Mouse (Mus musculus) cerebellum, postnatal 14 days (tissue): ENCODE results near the gene Lrrc45.
A peak's percentile ranks its signal among the peaks of the same experiment; 100 is the strongest.

Experiments used
- DNase-seq, 2 experiments: peaks; one replicate each; pipeline ENCODE4 v3.0.0; 2021; ENCODE audit warnings: mixed read lengths in 2 of 2

The Lrrc45 gene

DNA sequence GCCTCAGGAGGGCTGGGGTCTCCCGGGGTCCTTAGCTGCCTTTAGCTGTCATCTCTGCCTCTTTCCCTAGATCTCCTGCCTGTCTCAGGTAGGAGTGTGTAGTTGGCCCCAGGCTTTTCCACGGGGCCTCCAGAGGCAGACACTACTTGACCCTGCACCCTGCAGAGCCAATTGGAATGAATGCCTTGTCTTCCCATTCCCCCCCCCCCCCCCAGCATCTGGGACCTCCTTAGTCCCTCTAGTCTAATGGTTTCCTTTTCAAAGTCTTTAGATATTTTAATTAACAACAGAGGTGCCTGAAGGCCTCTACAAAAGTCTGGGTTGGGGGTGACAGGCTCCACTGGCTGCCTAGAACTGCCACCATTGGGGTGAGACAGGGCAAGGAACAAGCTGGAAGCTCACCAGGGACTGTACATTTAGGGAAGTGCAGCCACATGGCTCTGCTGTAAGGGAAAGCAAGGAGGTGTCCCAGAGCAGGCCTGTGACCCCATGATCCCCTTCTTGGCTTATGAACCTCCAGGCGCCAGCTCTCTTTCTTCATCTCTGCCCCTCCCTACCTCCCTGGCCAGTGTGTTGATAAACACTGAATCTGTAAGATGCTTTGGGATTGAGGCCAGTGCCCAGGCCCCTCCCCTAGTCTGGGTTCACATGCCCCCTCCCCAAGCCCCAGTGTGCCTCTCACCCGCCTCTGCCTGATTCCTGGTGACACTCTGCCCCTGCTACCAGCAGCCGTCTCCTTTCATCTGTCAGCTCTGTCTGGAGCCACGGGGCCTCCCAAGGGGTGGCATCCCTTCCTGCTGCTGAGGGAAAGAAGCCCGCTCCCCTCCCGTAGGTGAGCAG is 9.0 kb upstream of the Lrrc45 start:
- DNase-seq: no peak

DNA sequence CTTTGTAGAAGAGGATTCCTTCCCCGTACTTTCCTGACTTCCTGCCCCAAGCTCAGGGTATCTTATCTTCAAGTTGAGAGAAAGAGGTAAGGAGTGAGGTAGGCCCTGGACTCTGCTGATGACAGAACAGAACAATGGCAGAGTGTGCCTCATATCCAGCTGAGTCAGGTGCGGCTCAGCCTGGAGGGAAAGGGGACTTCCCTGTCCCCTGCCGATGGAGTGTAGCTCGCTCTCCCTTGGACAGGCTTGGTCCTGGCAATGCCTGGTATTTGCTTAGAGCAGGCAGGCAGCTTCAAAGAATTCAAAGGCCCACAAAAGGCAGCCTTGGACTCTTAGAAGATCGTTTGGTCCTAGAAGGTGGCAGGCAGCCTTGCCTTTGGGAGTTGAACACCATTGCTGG is 7.6 kb upstream of the Lrrc45 start:
- no peak for DNase-seq

DNA sequence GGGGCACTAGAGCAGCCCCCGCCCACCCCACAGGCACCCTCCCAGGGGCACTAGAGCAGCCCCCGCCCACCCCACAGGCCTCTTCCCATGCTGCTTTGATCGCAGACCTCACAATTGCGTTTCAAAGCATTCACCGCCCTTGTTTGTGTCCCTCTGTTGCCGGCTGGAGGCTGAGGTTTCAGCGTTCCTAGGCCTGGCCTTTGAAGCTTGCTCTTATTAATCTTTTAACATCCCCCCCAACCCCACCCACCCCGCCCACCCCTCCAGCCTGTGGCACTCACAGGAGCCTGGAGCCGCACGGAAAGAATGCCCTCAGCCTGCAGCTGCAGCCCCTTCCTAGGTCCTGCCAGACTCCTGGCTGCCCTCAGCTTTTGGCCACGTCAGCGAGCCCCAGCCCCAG is 6.5 kb upstream of the Lrrc45 start:
- no peak for DNase-seq

DNA sequence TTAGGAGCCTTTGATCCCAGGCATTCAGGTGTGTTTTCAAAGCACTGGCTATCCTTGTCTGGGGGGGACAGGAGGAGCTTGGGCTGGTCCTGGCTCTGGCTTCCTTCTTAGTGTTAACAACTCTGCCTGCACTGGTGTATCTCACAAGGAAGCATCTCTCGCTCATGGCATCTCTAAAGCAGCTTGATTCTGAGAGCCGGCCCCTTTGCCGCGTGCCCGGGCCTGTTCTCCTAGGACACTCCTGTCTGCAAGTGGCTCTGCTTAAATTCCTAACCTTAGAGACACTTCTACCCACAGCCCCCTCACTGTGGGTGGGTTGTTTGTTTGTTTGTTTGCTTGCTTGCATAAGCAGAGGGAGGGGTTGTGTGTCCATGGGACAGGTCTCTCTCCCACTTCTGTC is 5.8 kb upstream of the Lrrc45 start:
- no peak for DNase-seq

DNA sequence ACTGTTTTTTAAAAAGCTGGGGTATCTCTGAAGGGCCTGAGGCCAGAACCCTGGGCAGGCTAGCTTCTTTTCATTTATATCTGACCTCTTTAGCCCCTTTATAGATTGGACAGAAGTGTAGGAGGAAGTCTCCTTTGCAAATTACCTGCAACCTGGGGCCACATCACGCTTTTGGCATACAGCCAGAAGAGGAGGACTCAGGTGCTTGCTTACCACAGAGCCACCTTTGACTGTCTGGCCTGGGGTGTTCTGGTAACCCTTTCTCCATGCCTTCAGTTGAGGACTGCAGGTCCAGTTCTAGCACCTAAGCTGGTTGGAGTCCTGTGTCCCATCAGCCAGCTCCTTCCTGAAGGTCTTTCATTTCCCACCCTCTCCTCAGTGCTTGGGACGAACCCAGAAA is 4.2 kb upstream of the Lrrc45 start:
- DNase-seq: no peak

DNA sequence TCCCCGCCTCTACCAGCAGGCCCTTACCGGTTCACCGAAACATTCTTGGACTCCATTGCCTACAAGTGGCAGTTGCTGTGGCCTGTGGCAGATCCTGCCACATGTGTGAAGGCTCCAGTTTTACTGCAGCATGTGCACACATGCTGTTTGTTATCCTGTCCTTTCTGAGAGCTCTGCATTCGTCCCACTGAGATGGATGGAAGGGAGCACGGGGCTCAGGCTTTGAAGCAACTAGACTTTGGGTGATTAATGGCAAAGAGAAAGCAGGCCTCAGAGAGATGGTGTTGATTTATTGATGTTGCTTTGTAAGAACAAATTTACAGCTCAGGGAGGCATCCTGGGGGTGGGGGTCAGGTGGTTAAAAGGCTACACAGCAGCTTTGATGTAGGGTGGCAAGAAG is 3.1 kb upstream of the Lrrc45 start:
- DNase-seq: no peak

DNA sequence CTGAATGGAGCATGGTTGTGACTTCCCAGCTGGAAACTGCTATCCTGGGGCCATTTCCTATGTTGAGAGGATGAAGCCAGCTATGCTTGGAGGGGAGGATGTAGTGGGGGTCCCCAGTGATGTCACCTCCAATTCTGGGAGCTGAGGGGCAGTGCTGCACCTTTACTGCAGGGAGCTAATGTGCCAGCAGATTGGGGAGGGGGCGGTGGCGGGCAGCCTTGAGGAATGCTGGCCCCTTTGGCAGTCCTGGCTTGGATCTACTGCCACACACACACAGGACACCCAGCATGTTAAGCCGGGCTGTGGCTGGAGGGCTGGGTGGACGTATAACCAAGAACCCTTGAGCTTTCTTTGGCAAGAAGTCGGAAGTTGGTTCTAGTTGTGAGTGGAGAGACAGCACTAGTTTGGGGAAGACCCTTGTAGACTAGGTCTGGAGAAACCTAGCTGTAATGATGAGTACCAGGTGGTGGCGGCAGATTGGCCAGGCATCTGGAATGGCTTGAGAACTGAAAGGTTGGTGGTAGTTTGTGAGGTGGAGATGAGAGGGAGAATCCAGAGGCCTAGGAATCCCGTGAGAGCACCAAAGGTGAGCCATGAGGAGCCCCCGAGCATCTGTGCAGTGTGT is 1.6 kb upstream of the Lrrc45 start:
- DNase-seq: no peak

DNA sequence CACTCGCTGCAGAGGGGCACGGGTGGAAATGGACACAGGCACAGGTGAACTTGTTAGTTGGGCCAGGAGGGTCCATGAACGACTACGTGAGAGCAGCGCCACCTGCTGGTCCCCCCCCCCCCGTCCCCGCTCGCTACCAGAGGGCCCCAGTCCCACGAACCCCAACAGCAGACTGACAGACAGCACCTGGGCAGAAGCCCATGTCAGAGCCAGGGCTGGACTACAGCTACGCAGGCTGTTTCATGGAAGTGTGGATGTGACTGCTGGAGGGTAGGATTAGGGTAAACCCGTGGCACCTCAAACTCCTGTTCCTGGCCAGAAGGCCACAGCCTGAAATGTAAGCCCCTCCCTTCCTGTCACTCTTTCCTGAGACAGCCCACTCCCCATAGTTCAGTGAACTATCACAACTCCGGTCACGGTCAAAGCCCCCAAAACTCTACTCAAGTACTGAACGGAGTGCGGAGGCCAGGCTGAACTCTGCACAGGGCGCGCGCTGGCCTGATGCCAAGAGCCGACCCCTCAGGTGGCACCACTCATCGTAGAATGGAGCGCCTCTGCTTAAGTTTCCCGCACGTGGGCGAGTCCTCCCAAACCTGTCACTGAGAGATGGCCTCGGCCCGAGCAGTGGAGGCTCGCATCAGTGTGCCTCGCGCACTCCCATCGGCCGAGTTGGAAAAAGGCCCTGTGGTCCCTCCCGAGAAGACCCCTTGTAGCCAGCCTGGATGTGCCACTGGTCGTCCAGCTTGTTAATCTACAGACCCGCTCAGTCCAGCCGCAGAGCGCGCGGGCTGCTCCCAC is 755 bp upstream of the Lrrc45 start:
- peak; percentile 68 to 74 for DNase-seq

DNA sequence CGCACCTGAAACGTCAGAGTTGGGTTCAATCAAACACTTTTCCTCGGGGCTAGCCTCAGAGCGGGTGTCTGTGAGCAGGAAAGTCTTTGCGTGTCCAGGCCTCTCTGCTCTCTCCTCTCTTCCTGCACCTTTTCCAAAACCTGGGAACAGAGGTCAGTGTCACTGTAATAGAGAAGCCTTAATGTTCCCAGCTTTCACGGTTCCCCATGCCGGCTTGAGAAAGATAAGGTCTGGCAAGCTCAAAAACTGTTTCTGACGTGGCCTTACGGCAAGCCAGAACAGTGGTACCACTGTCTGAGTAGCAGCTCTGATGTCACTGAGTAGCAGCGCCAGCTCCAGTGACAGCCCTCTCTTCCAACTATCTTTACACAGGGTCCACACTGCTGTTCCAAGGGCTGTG is 821 bp downstream of the Lrrc45 start:
- no peak for DNase-seq

DNA sequence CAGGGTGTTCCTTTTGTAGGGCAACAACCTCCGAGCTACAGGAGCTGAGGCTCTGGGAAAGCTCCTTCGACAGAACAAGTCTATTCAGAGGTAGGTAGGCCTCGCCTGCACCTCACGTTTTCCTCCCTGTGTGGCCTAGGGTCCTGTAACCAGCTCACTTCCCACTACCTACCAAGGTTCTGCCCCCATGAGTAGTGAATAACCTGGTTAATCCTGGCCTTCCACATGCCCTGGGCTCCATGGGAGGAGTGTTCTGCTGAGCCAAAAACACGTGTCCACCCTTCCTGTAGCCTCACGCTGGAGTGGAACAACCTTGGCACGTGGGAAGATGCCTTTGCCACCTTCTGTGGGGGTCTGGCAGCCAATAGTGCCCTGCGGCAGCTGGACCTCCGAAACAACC is 1.4 kb downstream of the Lrrc45 start:
- no peak for DNase-seq

DNA sequence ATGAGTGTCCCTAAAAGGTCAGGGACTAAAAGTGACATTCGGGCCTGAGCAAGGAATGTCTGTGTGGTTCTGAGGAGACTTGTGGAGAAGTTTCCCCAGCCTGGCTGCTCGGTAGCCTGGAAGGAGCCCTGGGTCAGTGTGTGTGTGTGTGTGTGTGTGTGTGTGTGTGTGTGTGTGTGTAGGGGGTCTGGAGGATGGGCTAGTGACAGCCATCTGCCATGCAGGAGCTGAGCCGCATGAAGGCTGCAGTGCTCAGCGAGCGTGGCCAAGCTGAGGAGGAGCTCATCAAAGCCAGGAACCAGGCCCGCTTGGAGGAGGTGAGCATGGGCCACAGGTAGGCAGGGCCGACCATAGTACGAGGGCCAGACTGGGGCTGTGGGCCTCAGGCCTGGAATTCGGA is 5.5 kb downstream of the Lrrc45 start:
- DNase-seq: peak in 1 of 2 experiments; percentile 57

DNA sequence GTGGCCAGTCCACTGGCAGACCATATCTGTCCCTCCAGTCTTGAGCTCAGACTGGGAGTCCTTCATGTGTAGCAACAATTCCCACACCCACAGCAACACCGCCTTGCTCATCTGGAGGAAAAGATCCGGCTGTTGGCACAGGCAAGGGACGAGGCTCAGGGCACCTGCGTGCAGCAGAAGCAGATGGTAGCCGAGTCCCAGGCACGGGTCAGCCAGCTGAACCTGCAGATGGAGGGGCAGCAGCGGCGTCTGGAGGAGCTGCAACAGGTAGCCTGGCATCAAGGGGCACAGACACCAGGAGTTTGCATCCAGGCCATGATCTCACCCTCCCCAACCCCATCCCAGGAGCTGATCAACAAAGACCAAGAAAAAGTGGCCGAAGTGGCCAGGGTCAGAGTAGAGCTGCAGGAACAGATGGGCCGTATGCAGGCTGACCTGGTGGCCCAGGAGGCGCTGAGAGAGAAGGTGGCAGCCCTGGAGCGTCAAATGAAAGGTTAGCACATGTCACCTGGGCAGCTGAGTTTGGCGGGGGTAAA is 6.2 kb downstream of the Lrrc45 start:
- DNase-seq: peak in 1 of 2 experiments; percentile 42

DNA sequence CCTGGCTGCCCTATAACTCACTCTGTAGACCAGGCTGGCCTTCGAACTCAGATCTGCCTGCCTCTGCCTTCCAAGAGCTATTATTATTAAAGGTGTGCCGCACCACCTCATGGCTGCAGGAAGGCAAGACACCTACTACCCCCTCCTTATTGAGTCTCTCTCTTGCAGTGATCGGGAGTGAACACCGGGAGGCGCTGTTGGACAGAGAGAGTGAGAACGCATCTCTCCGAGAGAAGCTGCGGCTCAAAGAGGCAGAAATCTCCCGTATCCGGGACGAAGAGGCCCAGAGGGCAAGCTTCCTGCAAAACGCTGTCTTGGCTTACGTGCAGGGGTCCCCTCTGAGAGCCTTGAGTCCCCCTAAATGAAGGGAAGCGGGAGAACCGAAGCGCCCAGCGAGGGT is 6.7 kb downstream of the Lrrc45 start:
- DNase-seq: peak; percentile 94 to 99

DNA sequence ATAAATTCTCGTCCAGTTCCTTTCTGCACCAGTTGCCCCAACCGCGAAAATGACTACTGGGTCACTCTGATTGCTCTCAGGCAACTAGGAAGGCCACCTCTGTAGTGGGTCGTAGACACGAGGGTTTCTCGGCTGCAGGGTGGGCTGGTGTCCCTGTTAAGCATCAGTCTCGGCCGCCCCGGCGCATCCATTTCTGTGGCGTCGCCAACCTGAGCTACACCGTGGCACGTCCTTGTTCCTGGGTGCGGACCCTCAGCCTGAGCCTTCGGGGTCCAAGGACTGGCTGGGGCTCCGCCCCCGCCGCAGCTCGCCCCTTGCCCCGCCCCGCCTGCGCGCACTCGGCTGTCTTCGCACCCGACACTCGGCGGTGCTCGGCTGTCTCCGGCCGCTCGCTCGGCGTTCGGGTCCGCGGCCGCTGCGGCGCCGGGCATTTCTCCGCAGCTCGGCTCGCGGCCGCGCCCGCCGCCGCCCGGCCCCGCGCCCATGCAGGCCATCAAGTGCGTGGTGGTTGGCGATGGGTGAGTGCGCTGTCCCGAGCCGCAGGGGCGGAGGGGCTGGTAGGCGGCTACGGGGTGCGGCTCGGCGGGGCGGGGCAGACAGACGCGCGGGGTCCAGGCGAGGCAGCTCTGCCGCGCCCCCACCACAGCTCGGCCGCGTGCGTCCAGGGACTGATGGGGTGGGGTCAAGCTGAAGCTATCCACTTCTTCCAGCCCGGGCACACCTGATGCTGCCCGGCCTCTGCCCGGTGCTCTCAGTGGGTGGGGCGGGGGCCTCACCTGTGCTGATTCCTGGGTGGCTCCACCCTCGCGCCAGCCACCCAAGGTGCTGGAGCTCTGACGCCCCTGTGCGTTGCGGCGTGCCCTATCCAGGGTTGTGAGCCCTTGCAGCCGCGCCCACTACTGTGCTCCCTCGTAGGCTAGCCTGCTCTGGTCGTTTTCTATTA is 7.7 kb downstream of the Lrrc45 start, which contains the start of gene Rac3:
Gene Rac3 (plus strand): TSS at position 347 of the 943 bp plus-strand sequence.
- peak; percentile 88 to 91 for DNase-seq

DNA sequence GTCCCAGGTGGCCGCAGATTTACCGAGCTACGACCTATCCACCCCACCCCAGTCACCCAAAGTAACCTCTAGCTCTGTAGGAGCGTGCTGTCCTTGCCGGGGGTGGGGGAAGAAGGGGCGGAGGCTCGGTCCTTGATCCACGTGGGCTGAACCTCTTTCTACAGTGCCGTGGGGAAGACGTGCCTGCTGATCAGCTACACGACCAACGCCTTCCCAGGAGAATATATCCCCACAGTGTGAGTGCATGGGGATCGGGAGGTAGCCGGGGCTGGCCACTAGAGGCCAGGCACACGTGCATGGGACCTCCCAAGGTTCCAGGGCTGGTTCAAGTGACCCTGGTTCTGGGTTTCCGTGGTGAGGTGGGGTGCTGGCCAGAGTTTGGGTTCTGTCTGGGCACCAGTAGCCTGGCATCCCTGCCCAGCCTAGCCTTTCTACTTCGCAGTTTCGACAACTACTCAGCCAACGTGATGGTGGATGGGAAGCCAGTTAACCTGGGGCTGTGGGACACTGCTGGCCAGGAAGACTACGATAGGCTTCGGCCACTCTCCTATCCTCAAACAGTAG is 8.4 kb downstream of the Lrrc45 start:
- no peak for DNase-seq

DNA sequence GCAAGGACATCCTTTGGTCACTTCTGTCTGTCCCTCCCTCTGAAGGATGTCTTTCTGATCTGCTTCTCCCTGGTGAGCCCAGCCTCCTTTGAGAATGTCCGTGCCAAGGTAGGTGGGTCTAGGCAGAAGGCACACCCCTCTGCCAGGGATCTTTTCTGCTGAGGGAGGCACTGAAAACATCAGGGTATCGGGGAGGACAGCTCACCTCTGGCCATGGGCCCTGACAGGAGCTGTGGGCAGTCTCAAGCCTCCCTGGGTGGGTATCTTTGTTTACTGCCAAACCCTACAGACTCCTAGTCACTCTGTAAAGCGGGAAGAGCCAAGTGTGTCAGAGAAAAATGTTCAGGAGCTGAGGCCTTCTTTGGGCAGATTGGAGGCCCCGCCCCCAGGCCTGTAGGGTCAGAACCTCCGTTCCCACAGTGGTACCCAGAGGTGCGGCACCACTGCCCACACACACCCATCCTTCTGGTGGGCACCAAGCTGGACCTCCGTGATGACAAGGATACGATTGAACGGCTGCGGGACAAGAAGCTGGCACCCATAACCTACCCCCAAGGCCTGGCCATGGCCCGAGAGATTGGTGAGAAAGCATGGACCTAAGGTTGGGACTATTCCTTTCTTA is 9.1 kb downstream of the Lrrc45 start:
- no peak for DNase-seq

DNA sequence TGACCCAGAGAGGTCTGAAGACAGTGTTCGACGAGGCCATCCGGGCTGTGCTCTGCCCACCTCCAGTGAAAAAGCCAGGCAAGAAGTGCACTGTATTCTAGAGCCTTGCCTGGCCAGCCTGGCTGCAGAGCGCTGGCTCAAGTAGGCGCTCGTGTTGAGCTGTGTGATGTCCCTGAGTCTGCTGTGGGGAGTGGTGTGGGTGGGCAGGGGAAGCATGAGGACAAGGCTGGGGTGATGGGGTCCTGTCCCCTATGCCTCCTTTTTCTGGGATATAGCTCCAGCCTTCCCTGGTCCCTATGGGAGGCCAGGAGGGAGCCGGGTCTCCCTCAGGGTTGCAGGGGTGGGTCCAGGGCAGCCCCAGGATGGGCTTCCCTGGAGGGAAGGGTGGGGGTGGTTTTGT is 9.8 kb downstream of the Lrrc45 start:
- no peak for DNase-seq

DNA sequence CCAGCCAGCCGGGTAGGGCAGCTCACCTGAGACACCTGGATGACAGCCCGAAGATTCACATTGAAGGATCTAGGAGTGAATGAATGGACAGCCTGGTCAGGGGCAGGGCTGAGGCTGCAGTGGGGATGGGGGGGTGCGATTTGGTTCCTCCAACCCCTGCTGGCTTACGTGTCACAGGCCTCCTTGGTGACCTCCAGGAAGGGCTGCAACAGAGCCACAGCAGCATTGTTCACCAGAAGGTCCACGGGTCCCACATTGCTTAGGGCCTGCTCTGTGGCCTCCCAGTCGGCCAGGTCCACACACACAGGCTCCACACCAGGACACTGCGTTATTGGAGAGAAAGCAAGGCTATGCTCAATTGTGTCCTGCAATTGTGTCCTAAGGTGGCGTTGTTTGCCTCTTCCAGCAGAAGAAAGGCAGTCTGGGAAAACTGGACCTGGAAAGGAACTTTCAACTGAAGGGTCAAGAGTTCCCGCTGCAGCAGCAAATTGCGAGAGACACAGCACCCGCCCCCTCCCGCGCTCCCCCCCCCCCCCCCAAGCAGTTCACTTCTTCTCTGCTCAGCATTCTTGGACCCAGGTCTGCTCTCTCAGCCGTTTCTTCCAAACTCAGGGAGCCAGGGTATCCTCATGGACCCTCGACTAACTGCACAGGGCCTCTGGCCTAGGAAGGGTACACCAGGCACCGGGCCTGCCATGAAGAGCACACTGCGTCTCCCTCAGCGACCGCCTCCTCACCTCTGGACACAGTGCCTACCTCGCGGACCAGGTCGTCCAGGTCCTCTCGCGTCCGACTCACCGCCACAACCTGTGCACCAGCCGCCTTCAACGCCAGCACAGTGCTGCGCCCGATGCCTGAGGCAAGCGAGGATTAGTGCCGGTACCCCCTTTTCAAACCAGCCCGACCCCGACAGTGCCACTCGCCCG is 12.8 kb downstream of the Lrrc45 start:
- no peak for DNase-seq

DNA sequence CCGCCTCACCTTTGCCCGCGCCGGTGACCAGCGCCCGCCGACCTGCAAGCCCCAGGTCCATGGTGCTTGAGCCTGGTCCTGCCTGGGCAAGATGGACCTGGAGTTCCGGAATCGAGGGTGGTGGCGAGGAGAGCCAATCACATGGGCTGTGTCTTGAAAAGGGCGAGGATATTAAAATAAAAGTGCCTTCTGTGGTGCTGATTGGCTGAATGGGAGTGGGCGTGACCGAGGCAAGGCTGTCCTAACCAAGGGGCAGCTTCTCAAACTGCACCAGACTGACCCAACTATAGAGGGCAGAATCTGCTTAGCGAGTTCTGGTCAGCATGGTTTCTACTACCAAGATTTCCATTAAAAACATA is 13.4 kb downstream of the Lrrc45 start, which contains the start of gene Dcxr:
Gene Dcxr (minus strand): TSS at position 113 of the 359 bp plus-strand sequence.
- peak; percentile 77 to 83 for DNase-seq

DNA sequence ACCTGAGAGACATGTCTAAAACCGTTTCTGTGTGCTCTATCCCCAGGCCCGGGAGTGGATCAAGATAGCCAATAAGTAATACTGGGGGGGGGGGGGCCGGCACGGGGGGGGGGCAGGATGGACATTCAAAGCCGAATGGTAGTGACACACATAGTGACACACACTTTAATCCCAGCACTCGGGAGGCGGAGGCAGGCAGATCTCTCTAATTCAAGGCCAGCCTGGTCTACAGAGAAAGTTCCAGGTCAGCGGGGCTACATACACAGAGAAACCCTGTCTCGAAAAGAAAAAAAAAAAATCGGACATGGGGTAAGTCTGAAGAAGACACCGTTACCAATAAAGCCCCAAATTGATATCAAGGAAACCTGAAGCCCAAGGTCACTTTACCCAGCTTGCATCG is 13.8 kb downstream of the Lrrc45 start:
- DNase-seq: no peak
